Mouse (Mus musculus) layer of hippocampus, postnatal 10 days (tissue): ENCODE results near the gene Zfp612. TPM values are rescaled to one million over a fixed set of nuclear protein-coding genes. Genes with fewer than 3 reads are reported as not detected.
A peak's percentile ranks its signal among the peaks of the same experiment; 100 is the strongest.
"Not testable (repeated sequence)": the region's sequence is repeated elsewhere in the genome, so short reads cannot be mapped to it uniquely, and the experiment has no call there.

Experiments used
- DNase-seq, 2 experiments: peaks; one replicate each; pipeline ENCODE4 v3.0.0; 2021; ENCODE audit warnings: low spot score in 2 of 2
- long read RNA-seq: library from polyadenylated mRNA; stranded (forward); transcript quantifications from one replicate; pipeline ENCODE4 v2.0.0, GENCODE M21; 2023
- total RNA-seq, 2 experiments: library from RNA; stranded (reverse); gene quantifications; 2 replicates each; pipeline ENCODE4 v1.2.3; 2021

Gene Zfp612
- 10 to 100 TPM; 18.3 to 19.6 TPM for total RNA-seq
- long read RNA-seq, partial matches to known transcripts, result 1 of 3 reads
- long read RNA-seq, other reads (novel, unspliced or antisense), result 2 of 3 reads

GRCm38 (mm10) chr8:110079282-110080221 lies at the start of gene Zfp612:
Gene Zfp612 (plus strand): TSS chr8:110079746.
- peak; percentile 51 to 74 for DNase-seq

- DNase-seq, result not testable (repeated sequence)
These were observed 45.8 kb upstream of the Zfp612 start for GRCm38 (mm10) chr8:110033771-110034170.

- no peak for DNase-seq
These were observed 45.2 kb upstream of the Zfp612 start for GRCm38 (mm10) chr8:110034331-110034730.

DNA sequence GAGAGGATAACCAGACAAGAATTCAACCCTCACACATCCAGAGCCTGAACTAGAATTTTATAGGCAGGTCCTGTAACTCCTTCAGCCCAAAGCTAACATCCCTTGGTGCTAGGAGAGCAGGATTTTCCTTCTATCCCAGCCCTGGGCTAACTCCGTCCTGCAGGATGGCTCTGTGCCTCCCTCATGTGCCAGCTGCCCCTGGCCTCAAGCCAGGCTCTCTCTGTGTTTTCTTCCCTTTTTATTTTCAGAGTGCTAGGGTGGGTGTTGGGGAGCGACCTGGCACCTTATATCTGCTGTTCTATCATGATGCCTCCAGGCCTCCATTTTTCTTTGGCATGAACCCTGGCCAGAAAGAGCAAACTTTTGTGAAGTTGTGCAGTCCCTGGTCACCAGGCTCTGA lies 43.4 kb upstream of the Zfp612 start:
- peak; percentile 28 to 30 for DNase-seq

- DNase-seq, result no peak
These were observed 40.3 kb upstream of the Zfp612 start for GRCm38 (mm10) chr8:110039216-110039615.

DNA sequence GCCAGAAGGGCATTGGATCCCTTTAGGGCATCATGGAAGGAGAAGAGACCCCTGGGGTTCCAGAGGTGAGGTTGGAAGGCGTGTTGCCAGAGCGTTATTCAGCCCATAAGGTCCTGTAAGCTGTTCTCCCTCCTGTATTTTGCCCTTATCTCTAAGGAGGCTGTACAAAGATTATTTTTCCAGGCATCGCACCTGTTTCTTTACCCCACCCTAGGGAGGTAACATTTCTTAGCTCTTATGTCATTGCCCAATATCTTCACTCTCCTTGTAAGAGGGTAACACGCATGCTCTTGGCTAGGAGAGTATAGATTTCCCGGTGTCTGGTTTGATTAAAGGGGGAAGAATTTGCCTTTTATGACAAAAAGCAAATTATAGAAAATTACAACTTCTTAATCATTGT lies 39.9 kb upstream of the Zfp612 start, which contains the start of gene Chst4:
Gene Chst4 (minus strand): TSS at position 82 of the 400 bp plus-strand sequence.
- no peak for DNase-seq

- no peak for DNase-seq
These were observed 39.0 kb upstream of the Zfp612 start for GRCm38 (mm10) chr8:110040509-110040908.

- DNase-seq, result no peak
These were observed 28.3 kb upstream of the Zfp612 start for GRCm38 (mm10) chr8:110051208-110051607.

- DNase-seq, result no peak
These were observed 21.3 kb upstream of the Zfp612 start for GRCm38 (mm10) chr8:110058207-110058606.

DNA sequence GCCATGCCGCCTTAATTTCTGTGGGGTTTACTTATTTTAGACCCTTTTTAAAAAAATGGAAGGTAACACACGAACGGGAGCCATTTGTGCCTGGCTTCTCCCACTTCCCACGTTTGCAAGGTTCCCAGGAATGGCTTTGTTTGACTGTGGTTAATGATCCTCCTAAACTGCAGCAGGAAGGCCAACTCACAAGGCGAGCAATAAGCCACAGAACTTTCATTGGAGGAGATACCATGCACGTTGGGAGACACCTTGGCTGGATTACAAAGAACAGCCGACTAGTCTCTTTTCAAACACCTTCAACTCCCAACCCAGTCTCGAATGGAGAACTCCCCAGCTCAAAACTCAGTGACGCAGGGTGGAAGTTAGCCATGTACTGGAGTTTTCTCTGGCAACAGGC lies 15.4 kb upstream of the Zfp612 start:
- no peak for DNase-seq

DNA sequence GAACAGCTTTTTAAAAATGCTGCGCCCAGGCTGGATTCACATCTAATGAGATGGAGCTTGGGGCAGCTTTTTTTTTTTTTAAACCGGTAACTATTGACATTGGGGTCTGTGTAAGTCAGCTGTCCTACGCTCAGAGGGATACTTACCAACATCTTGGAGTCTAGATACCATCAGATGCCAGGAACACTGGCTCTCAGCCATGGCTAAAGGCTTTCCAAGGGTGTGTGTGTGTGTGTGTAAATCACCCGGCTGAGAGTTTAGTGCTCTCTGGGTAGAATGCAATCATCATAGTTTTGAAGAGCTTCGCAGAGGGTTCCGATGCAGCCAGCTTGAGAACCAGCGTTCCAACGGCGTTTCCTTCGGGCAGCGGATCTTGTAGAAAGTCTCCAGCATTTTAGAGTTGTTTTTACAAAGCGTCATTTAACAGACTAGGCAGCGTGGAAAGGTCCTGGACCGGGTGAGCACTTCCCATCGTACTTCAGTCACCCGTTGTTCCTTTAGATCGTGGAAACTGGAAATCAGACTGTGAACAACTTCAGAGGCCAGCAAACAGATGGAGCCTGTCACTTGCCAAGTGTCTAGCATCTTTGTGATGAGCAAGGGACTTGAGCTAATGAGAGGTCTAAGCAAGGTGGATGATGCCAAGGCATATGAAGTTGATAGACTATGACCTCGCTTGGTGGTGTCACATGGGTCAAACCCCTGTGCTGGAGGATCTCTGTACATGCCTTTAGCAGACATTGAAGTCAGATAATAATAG lies 14.8 kb upstream of the Zfp612 start:
- no peak for DNase-seq

- DNase-seq, result no peak
These were observed 13.9 kb upstream of the Zfp612 start for GRCm38 (mm10) chr8:110065676-110066075.

DNA sequence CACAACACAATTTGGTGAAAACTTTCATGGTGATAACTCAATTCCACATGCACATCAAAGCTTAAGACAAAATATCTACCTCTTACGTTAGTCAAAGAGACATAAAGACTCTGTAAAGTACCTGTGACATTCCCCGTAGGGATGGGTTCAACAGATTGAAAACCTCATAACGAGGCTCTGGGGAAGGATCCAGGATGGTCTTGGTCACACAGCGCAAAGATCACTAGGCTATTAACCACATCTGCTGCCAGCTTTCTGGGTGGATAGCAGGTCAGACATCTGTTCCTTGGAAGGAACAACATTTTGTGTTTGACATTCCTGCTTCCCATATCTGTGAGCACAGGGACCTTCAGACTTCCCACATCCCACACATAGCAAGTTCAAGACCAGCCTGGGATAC lies 9.8 kb upstream of the Zfp612 start:
- no peak for DNase-seq

DNA sequence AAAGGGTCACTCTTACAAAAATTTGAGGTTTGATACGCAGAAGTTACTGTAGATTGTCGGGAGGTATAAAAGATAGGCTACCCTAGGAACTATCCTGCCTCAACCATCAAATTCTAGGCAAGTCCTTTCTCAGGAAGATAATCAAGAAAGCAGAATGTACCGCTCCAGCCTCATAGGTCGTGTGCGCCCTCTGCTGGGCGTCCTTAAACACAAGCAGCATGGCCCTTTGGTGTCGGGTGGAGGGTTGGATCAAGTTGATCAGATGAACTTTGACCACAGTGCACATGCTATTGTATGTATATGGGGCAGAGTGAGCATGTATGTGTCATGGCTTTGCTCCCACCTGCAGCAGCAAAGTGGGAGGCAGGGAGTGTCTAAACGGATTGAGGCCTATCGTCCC lies 7.9 kb upstream of the Zfp612 start:
- DNase-seq, result peak; percentile 62 to 72

GRCm38 (mm10) chr8:110074496-110074895 lies 5.0 kb upstream of the Zfp612 start:
- DNase-seq, result no peak

DNA sequence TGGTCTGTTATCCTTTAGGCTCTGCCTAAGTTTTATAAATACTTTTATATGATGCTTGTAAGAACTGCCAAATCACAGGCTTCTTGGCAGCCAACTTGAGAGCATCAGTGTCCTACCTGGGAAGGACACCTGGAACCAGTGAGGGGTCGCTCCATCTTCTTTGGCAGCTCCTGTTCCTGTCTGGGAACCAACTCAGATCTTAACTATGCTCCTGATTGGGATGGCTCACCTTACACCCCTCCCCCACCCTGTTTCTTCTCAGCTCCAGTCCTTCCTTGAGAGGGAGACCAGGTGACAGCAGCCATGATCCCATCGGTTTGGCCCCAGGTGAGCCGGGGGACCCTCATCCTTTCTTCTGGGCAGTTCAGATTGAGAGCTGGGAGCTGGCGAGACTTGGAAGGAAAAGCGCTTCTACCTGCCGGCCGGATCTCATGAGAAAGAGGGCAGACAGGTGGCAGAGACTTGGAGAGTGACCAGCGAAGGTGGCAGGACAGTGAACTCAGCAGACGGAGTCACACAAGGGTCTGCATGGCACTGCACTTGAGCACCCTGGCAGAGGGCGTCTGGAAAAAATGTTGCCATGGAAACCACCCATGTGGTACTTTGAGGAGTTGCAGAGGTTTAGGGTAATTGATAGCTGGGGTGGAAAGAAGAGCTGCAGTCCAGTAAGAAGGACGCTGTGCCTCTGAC lies 3.0 kb downstream of the Zfp612 start:
- no peak for DNase-seq

DNA sequence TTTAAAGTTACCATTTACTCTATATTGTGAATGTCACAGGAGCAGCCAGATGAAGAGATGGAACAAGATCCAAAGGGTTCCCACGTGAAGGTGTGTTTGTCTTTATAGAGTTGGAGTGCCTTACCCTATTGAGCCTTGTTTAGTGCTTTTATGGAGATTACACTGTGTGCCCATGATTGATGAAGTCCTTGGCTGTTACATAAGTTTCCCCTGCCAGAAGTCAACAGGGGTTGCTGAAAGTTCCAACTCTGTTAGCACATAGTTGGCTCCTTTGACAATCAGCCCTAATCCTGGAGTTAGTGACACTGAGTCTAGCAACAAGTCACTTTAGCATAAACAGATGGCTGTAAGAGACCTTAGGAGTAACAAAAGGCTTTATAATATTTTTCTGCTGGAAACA lies 12.3 kb downstream of the Zfp612 start:
- no peak for DNase-seq

GRCm38 (mm10) chr8:110100907-110101306 lies 21.4 kb downstream of the Zfp612 start, which contains the start of gene Gm21964:
Gene Gm21964 (plus strand): TSS chr8:110101207.
- no peak for DNase-seq

GRCm38 (mm10) chr8:110101676-110102075 lies 22.1 kb downstream of the Zfp612 start:
- DNase-seq, result no peak

DNA sequence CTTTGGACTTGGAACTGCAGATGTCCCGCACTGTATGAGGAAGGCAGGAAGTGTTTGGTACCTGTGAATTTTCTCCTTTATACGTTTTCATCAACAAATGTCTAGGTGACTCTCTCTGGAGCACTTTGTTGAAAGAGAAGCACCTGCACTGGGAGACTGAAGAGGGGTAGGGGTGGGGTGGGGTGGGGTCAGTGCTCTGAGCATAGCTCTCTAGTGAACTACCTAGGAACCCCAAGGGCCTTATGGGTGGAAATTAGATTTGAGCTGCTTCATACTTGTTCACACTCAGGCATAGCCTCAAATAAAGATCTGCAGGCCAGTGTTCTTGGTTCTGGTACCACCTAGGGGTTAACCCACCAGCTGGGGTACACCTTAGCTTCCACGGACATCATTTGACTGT lies 23.1 kb downstream of the Zfp612 start, which contains the start of gene Gm17720:
Gene Gm17720 (minus strand): TSS at position 101 of the 400 bp plus-strand sequence.
- DNase-seq, result no peak

DNA sequence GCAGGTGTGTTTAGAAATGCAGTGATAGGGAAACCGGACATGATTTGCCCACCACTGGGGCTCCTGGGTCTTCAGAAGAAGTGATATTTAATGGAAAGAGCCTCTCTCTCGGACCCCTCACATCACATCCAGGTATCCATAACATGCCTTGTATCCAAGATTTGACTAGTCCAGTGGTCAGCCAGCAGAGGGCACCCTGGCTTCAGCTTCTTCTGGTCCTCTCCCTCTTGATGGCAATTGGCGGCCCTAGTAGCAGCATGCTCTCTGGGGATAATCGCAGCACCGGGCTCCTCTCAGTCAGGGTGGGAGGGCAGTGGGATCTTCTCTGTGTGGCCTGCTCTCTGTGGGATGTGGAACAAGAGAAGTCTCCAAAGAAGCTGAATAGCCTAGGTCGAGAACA lies 40.2 kb downstream of the Zfp612 start:
- peak; percentile 29 to 49 for DNase-seq
